ENCODE assay signal across 11 mouse cellular contexts in genomic region chr13:107541635-107541955, GRCm38 (mm10).
DNase-seq lines count a peak whose midpoint lies in the region; ATAC-seq lines count a peak whose summit lies in the region.
"Had no signal": no experiment of that assay in that cellular context is flagged by ENCODE, and none has a peak within 500 bp of the region (broad histone marks: within the 10 kb centered on the region; RNA-seq: fewer than 3 reads in every experiment).

No protein-coding gene starts in this region.

- H3K9me3 ChIP-seq in embryonic facial prominence, embryonic 12.5 days: no peaks in the 10 kb centered on the region
- no peaks in the 10 kb centered on the region for H3K9me3 ChIP-seq in hindbrain, embryonic 15.5 days
- H3K9me3 ChIP-seq in neural tube, embryonic 12.5 days: no peaks in the 10 kb centered on the region
- no peaks in the 10 kb centered on the region for H3K9me3 ChIP-seq in heart, embryonic 10.5 days
- H3K9me3 ChIP-seq: embryonic facial prominence, embryonic 13.5 days had no signal

- H3K4me2 ChIP-seq in embryonic facial prominence, embryonic 12.5 days (replicated peaks): no peak overlapping the region
- H3K4me2 ChIP-seq in hindbrain, embryonic 15.5 days: no peak overlapping the region
- H3K4me2 ChIP-seq in neural tube, embryonic 12.5 days (replicated peaks): peak overlapping the region; percentile 24
- H3K4me2 ChIP-seq: embryonic facial prominence, embryonic 13.5 days had no signal

- H3K27ac ChIP-seq in embryonic facial prominence, embryonic 12.5 days: no peak overlapping the region
- peak overlapping the region; percentile 94 for H3K27ac ChIP-seq in hindbrain, embryonic 15.5 days (replicated peaks)
- peak overlapping the region; percentile 93 for H3K27ac ChIP-seq in neural tube, embryonic 12.5 days
- no peak overlapping the region for H3K27ac ChIP-seq in heart, embryonic 10.5 days
- H3K27ac ChIP-seq: embryonic facial prominence, embryonic 13.5 days had no signal

- H3K9ac ChIP-seq in embryonic facial prominence, embryonic 12.5 days: no peak overlapping the region
- no peak overlapping the region for H3K9ac ChIP-seq in hindbrain, embryonic 15.5 days
- peak overlapping the region; percentile 36; the same call in 1 of the 2 replicates for H3K9ac ChIP-seq in neural tube, embryonic 12.5 days
- H3K9ac ChIP-seq: embryonic facial prominence, embryonic 13.5 days had no signal

- H3K27me3 ChIP-seq in embryonic facial prominence, embryonic 12.5 days: no peaks in the 10 kb centered on the region
- H3K27me3 ChIP-seq in hindbrain, embryonic 15.5 days: no peaks in the 10 kb centered on the region
- no peaks in the 10 kb centered on the region for H3K27me3 ChIP-seq in neural tube, embryonic 12.5 days (replicated peaks)
- no peaks in the 10 kb centered on the region for H3K27me3 ChIP-seq in heart, embryonic 10.5 days (ENCODE audit: insufficient read depth, poor library complexity, severe bottlenecking)
- H3K27me3 ChIP-seq: embryonic facial prominence, embryonic 13.5 days had no signal

- peak; percentile 8 to 19 for DNase-seq in left cerebral cortex, postnatal 25 days (ENCODE audit: low spot score in 2 of 2)
- no peak for DNase-seq in left cerebral cortex, adult 18-20 months (ENCODE audit: low spot score in 2 of 2)
- DNase-seq in heart, embryonic 10.5 days (ENCODE audit: low spot score): no peak
- DNase-seq in liver: no peak
- DNase-seq in thymus, adult 18-20 months: no peak
- DNase-seq: lung, postnatal 10 days had no signal

- ATAC-seq in embryonic facial prominence, embryonic 12.5 days (ENCODE audit: insufficient number of reproducible peaks, insufficient read depth, low FRiP score, low TSS enrichment): 0 out of 2 replicates have a peak, but pooled peaks have one; percentile 69
- ATAC-seq in hindbrain, embryonic 15.5 days (ENCODE audit: low FRiP score, low read depth): peak; percentile 57
- ATAC-seq in neural tube, embryonic 12.5 days (ENCODE audit: low FRiP score, low read depth): peak; percentile 72
- ATAC-seq: CD4-positive, CD25-positive, alpha-beta regulatory T cell, adult 4 months had no signal

- no peaks in the 10 kb centered on the region for H3K36me3 ChIP-seq in embryonic facial prominence, embryonic 12.5 days
- H3K36me3 ChIP-seq in hindbrain, embryonic 15.5 days: no peaks in the 10 kb centered on the region
- no peaks in the 10 kb centered on the region for H3K36me3 ChIP-seq in neural tube, embryonic 12.5 days
- no peaks in the 10 kb centered on the region for H3K36me3 ChIP-seq in heart, embryonic 10.5 days
- H3K36me3 ChIP-seq: embryonic facial prominence, embryonic 13.5 days had no signal

- intact Hi-C loops in left cerebral cortex, postnatal 25 days (cut with DNase I): loop anchor here (10.0 kb wide), 2 partner anchors 343 to 613 kb away; partner anchors contain the start of genes Ercc8 and Ndufaf2

- peaks cover 4% of the 10 kb centered on the region for H3K4me1 ChIP-seq in embryonic facial prominence, embryonic 12.5 days
- peaks cover 48% of the 10 kb centered on the region for H3K4me1 ChIP-seq in hindbrain, embryonic 15.5 days (replicated peaks)
- peaks cover 38% of the 10 kb centered on the region for H3K4me1 ChIP-seq in neural tube, embryonic 12.5 days
- 0 out of 2 replicates have a peak, but pooled peaks cover 2% of the 10 kb centered on the region for H3K4me1 ChIP-seq in heart, embryonic 10.5 days

- H3K4me3 ChIP-seq in embryonic facial prominence, embryonic 12.5 days: no peak overlapping the region
- H3K4me3 ChIP-seq in hindbrain, embryonic 15.5 days: no peak overlapping the region
- no peak overlapping the region for H3K4me3 ChIP-seq in neural tube, embryonic 12.5 days
- no peak overlapping the region for H3K4me3 ChIP-seq in heart, embryonic 10.5 days
- H3K4me3 ChIP-seq: embryonic facial prominence, embryonic 13.5 days had no signal

- WGBS in embryonic facial prominence, embryonic 12.5 days: 41% methylated on average over 2 of the region's 2 CpGs
- WGBS in hindbrain, embryonic 15.5 days: 9% methylated on average over 2 of the region's 2 CpGs
- 20% methylated on average over 2 of the region's 2 CpGs for WGBS in neural tube, embryonic 12.5 days
- 51% methylated on average over 2 of the region's 2 CpGs for WGBS in heart, embryonic 10.5 days

Comparison
In these comparisons a context has a peak if more than half of its experiments do, and no peak if none do; other contexts are left out.
1. DNase-seq: peak in left cerebral cortex, postnatal 25 days (2 of 2); none in left cerebral cortex, adult 18-20 months (0 of 2), heart, embryonic 10.5 days (single experiment), liver (single experiment) and thymus, adult 18-20 months (0 of 2).
2. H3K27ac ChIP-seq: peak in hindbrain, embryonic 15.5 days (single experiment) and neural tube, embryonic 12.5 days (single experiment); none in embryonic facial prominence, embryonic 12.5 days (single experiment) and heart, embryonic 10.5 days (single experiment).
3. Peak in every context shown above with its lines, with median percentiles within 50 percentile points of each other: ATAC-seq.